Mouse (Mus musculus) embryonic facial prominence, embryonic 11.5 days (tissue): ENCODE results near the gene Rars2. TPM values are rescaled to one million over a fixed set of nuclear protein-coding genes. Genes with fewer than 3 reads are reported as not detected.

Source experiments
- ATAC-seq: fragments of 200-750 bp; cut with Nextera tagmentation; replicated peaks from 2 replicates; pipeline ENCODE4 v1.8.0; 2017; ENCODE audit warnings: low read depth; ENCODE audit not compliant: insufficient number of reproducible peaks, low FRiP score, low TSS enrichment
- DNase-seq: peaks from one replicate; pipeline ENCODE4 v3.0.0-alpha.2; 2015; ENCODE audit warnings: low spot score
- H3K27ac ChIP-seq: fragments of 300-500 bp; sonication (generic); replicated peaks from 2 replicates; pipeline ENCODE4 v1.5.1; 2014; ENCODE audit warnings: mild to moderate bottlenecking, low read depth, low read length, control low read depth
- H3K27me3 ChIP-seq: fragments of 300-500 bp; sonication (generic); 2 replicates; pipeline ENCODE4 v1.6.1; 2014; ENCODE audit warnings: mild to moderate bottlenecking, low read length, moderate library complexity, mixed read lengths; ENCODE audit not compliant: control insufficient read depth, insufficient read depth
- H3K36me3 ChIP-seq: fragments of 300-500 bp; sonication (generic); replicated peaks from 2 replicates; pipeline ENCODE4 v1.6.1; 2014; ENCODE audit warnings: low read depth, mild to moderate bottlenecking, low read length, moderate library complexity, mixed read lengths; ENCODE audit not compliant: control insufficient read depth, insufficient read depth
- H3K4me1 ChIP-seq: fragments of 300-500 bp; sonication (generic); 2 replicates; pipeline ENCODE4 v1.6.1; 2014; ENCODE audit warnings: low read length, mixed read lengths; ENCODE audit not compliant: control insufficient read depth, insufficient read depth
- H3K4me2 ChIP-seq: fragments of 300-500 bp; sonication (generic); 2 replicates; pipeline ENCODE4 v1.6.1; 2014; ENCODE audit warnings: low read depth, mild to moderate bottlenecking, control low read depth, low read length, moderate library complexity
- H3K4me3 ChIP-seq: fragments of 300-500 bp; sonication (generic); 2 replicates; pipeline ENCODE4 v1.5.1; 2014; ENCODE audit warnings: low read depth, low read length, control low read depth
- H3K9ac ChIP-seq: fragments of 300-500 bp; sonication (generic); replicated peaks from 2 replicates; pipeline ENCODE4 v1.6.1; 2014; ENCODE audit warnings: mild to moderate bottlenecking, control low read depth, low read length
- H3K9me3 ChIP-seq: fragments of 300-500 bp; sonication (generic); replicated peaks from 2 replicates; pipeline ENCODE4 v1.6.1; 2016; ENCODE audit warnings: mild to moderate bottlenecking, low read length, inconsistent platforms, mixed read lengths; ENCODE audit not compliant: control insufficient read depth
- WGBS: fragments of 180-500 bp; shearing (Covaris S2); extraction: QIAGEN DNeasy Blood & Tissue Kit; methylation state at CpG from one replicate; pipeline ENCODE4 v1.1.7; 2014; 5-methylcytosine and 5-hydroxymethylcytosine counted together
- polyA plus RNA-seq: library from polyadenylated mRNA; unstranded; fragments of >200 nt; fragmentation: Nextera tagmentation; extraction: Ambion mirVana; gene quantifications from 2 replicates; pipeline ENCODE4 v1.2.1, GENCODE M21; 2014

Rars2 gene
- polyA plus RNA-seq, 1 experiment from 2014 or later, result 80.6 TPM

- H3K4me3 ChIP-seq, result no peak overlapping the region
- no peaks in the 10 kb centered on the region for H3K27me3 ChIP-seq
- H3K9me3 ChIP-seq, result no peaks in the 10 kb centered on the region
- no peak overlapping the region for H3K4me2 ChIP-seq
- DNase-seq, result no peak
- ATAC-seq, result no peak
- no peak overlapping the region for H3K27ac ChIP-seq
- H3K36me3 ChIP-seq, result peaks cover 3% of the 10 kb centered on the region
- H3K9ac ChIP-seq, result no peak overlapping the region
- no peaks in the 10 kb centered on the region for H3K4me1 ChIP-seq
- WGBS, result 88% methylated on average over 5 of the region's 5 CpGs
Observed at GRCm38 (mm10) chr4:34680530-34680929, 65.8 kb downstream of the Rars2 start.

- Histone ChIP-seq H3K9me3 (no peaks in the 10 kb centered on the region), H3K36me3 (no peaks in the 10 kb centered on the region), H3K4me2 (peak within 1 kb of the TSS; percentile 46), H3K9ac (peak within 1 kb of the TSS; percentile 97), H3K27me3 (no peaks in the 10 kb centered on the region), H3K4me1 (no peaks in the 10 kb centered on the region), H3K27ac (peak within 1 kb of the TSS; percentile 96), H3K4me3 (peak within 1 kb of the TSS; percentile 90)
- WGBS, result under 1% methylated on average over 65 of the region's 65 CpGs
- ATAC-seq, result peak; percentile 98
- peak; percentile 92 for DNase-seq
Observed at GRCm38 (mm10) chr4:34686874-34687567, 72.3 kb downstream of the Rars2 start, which contains the start of gene Slc35a1. Gene Slc35a1 (minus strand): TSS chr4:34687438.

- DNase-seq (no peak), ATAC-seq (no peak)
- H3K9me3 ChIP-seq, result no peaks in the 10 kb centered on the region
- H3K4me1 ChIP-seq, result no peaks in the 10 kb centered on the region
- no peak overlapping the region for H3K27ac ChIP-seq
- 76% methylated on average over 3 of the region's 3 CpGs for WGBS
- H3K4me3 ChIP-seq, result no peak overlapping the region
- no peak overlapping the region for H3K9ac ChIP-seq
- H3K4me2 ChIP-seq, result no peak overlapping the region
- H3K27me3 ChIP-seq, result no peaks in the 10 kb centered on the region
- no peaks in the 10 kb centered on the region for H3K36me3 ChIP-seq
Observed at GRCm38 (mm10) chr4:34688021-34688420, 73.3 kb downstream of the Rars2 start.

GRCm38 (mm10) chr4:34701528-34701927, 86.8 kb downstream of the Rars2 start:
- H3K4me2 ChIP-seq, result no peak overlapping the region
- 37% methylated on average over 5 of the region's 5 CpGs for WGBS
- no peaks in the 10 kb centered on the region for H3K9me3 ChIP-seq
- no peak overlapping the region for H3K27ac ChIP-seq
- no peak overlapping the region for H3K9ac ChIP-seq
- H3K36me3 ChIP-seq, result no peaks in the 10 kb centered on the region
- H3K4me1 ChIP-seq, result no peaks in the 10 kb centered on the region
- ATAC-seq (no peak), DNase-seq (peak; percentile 74)
- no peaks in the 10 kb centered on the region for H3K27me3 ChIP-seq
- H3K4me3 ChIP-seq, result no peak overlapping the region

- Histone ChIP-seq H3K9ac (no peak overlapping the region), H3K4me2 (no peak overlapping the region), H3K4me1 (no peaks in the 10 kb centered on the region), H3K27ac (no peak overlapping the region), H3K4me3 (no peak overlapping the region), H3K27me3 (no peaks in the 10 kb centered on the region), H3K36me3 (no peaks in the 10 kb centered on the region), H3K9me3 (no peaks in the 10 kb centered on the region)
- 97% methylated on average over 11 of the region's 11 CpGs for WGBS
- ATAC-seq (no peak), DNase-seq (no peak)
Observed at GRCm38 (mm10) chr4:34702231-34702630, 87.5 kb downstream of the Rars2 start.

- ATAC-seq (no peak), DNase-seq (no peak)
- Histone ChIP-seq H3K4me3 (no peak overlapping the region), H3K27me3 (no peaks in the 10 kb centered on the region), H3K9me3 (no peaks in the 10 kb centered on the region), H3K9ac (no peak overlapping the region), H3K4me2 (no peak overlapping the region), H3K4me1 (no peaks in the 10 kb centered on the region), H3K36me3 (no peaks in the 10 kb centered on the region), H3K27ac (no peak overlapping the region)
- WGBS, result 70% methylated on average over 4 of the region's 4 CpGs
Observed at GRCm38 (mm10) chr4:34703029-34703428, 88.3 kb downstream of the Rars2 start.

- Histone ChIP-seq H3K4me3 (no peak overlapping the region), H3K36me3 (no peaks in the 10 kb centered on the region), H3K4me2 (no peak overlapping the region), H3K27ac (no peak overlapping the region), H3K4me1 (no peaks in the 10 kb centered on the region), H3K9ac (no peak overlapping the region), H3K9me3 (no peaks in the 10 kb centered on the region), H3K27me3 (no peaks in the 10 kb centered on the region)
- ATAC-seq (no peak), DNase-seq (no peak)
- WGBS, result 79% methylated on average over 3 of the region's 3 CpGs
Observed at GRCm38 (mm10) chr4:34707248-34707647, 92.5 kb downstream of the Rars2 start.

GRCm38 (mm10) chr4:34708127-34708526, 93.4 kb downstream of the Rars2 start:
- Histone ChIP-seq H3K36me3 (no peaks in the 10 kb centered on the region), H3K4me1 (no peaks in the 10 kb centered on the region), H3K27ac (no peak overlapping the region), H3K4me3 (no peak overlapping the region), H3K9me3 (no peaks in the 10 kb centered on the region), H3K4me2 (no peak overlapping the region), H3K9ac (no peak overlapping the region), H3K27me3 (no peaks in the 10 kb centered on the region)
- 84% methylated on average over 3 of the region's 3 CpGs for WGBS
- DNase-seq (no peak), ATAC-seq (no peak)
